ENCODE assay signal across 8 mouse cellular contexts in the genomic region with DNA sequence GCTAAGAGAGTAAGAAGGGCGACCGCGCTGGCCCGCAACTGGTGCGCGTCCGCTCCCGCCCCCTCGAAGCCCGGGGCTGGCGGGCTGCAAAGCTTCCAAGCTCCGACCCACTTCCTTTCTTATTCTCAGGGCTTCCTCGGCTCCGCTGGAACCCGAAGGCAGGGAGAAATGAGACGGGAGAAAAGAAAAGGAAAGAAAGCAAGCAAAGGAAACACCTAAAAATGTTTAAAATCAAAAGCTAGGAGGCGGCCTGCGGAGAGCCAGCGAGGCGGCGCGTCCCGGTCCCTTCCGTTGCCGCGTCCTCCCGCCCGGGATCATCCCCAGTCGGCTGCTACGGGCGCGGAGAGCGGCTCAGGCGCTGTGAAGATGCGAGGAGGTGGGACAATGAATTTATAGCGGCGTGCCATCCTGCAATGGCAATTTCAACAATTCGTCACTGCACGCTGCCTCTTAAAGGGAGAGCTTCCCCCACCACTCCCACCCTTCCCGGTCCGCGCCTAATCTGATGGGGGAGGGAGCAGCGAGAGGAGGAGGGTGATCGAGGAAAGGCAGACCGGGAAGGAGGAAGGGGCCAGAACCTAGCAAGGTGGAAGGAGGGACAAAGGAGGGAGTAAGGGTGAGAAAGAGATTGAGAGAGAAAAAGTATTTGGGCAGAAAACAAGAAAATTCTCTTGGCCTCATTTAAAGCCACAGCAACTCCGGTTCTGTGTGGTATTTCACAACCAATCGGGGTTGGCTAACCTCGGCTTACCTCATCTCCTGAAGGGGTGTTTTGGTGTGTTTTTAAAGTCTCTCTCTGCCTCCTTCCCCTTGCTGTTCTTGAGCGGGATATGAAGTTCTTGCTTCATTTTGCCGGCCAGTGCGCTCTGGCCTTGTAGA. TPM values are rescaled to one million over a fixed set of nuclear protein-coding genes. Genes with fewer than 3 reads are reported as not detected.
A peak's percentile ranks its signal among the peaks of the same experiment; 100 is the strongest.
DNase-seq lines count a peak whose midpoint lies in the region; ATAC-seq and TF ChIP-seq lines count a peak whose summit lies in the region.

No protein-coding gene starts in this region.

- H3K79me2 ChIP-seq in heart, adult 2 months (replicated peaks; ENCODE audit: control insufficient read depth, insufficient read depth, low read length), result no peaks in the 10 kb centered on the region

- no peaks in the 10 kb centered on the region for H3K36me3 ChIP-seq in embryonic facial prominence, embryonic 10.5 days (replicated peaks)
- H3K36me3 ChIP-seq in heart, adult 2 months (ENCODE audit: control insufficient read depth, insufficient read depth, low read length), result no peaks in the 10 kb centered on the region
- H3K36me3 ChIP-seq in liver, embryonic 13.5 days, result no peaks in the 10 kb centered on the region
- no peaks in the 10 kb centered on the region for H3K36me3 ChIP-seq in neural tube, embryonic 11.5 days (ENCODE audit: control insufficient read depth, insufficient read depth, low read length)

- no peaks in the 10 kb centered on the region for H3K9me3 ChIP-seq in embryonic facial prominence, embryonic 10.5 days
- H3K9me3 ChIP-seq in liver, embryonic 13.5 days (replicated peaks), result no peaks in the 10 kb centered on the region
- no peaks in the 10 kb centered on the region for H3K9me3 ChIP-seq in neural tube, embryonic 11.5 days (ENCODE audit: control insufficient read depth, low read length)

- peak; percentile 59 to 63 for DNase-seq in cerebellum, postnatal 10 days
- no peak for DNase-seq in cerebellum, adult 11 months
- DNase-seq in embryonic facial prominence, embryonic 10.5 days (ENCODE audit: low spot score), result peak; percentile 67
- DNase-seq in heart, adult 2 months, result peak; percentile 79 to 81
- DNase-seq in kidney, adult 18-20 months, result peak; percentile 58
- no peak for DNase-seq in liver, embryonic 13.5 days
- DNase-seq in neural tube, embryonic 11.5 days (ENCODE audit: low spot score), result peak; percentile 66
- peak; percentile 10 for DNase-seq in urinary bladder, postnatal 10 days (ENCODE audit: low spot score)

- intact Hi-C loops in heart, adult 2 months (cut with DNase I), result loop anchor here (5.0 kb wide), 3 partner anchors 66 to 516 kb away; no protein-coding TSS in a partner anchor

- peak overlapping the region; percentile 75 for H3K27ac ChIP-seq in embryonic facial prominence, embryonic 10.5 days (replicated peaks)
- peak overlapping the region; percentile 83 for H3K27ac ChIP-seq in heart, adult 2 months
- H3K27ac ChIP-seq in liver, embryonic 13.5 days, result no peak overlapping the region
- H3K27ac ChIP-seq in neural tube, embryonic 11.5 days (ENCODE audit: low read depth, low read length), result no peak overlapping the region

- peak overlapping the region; percentile 62 for H3K4me2 ChIP-seq in liver, embryonic 13.5 days
- peak overlapping the region; percentile 93 for H3K4me2 ChIP-seq in neural tube, embryonic 11.5 days (ENCODE audit: low read depth)

- H3K4me1 ChIP-seq in embryonic facial prominence, embryonic 10.5 days, result peaks cover 19% of the 10 kb centered on the region
- peaks cover 2% of the 10 kb centered on the region; the same call in 1 of the 2 replicates for H3K4me1 ChIP-seq in heart, adult 2 months (ENCODE audit: control insufficient read depth, insufficient read depth, low read length)
- H3K4me1 ChIP-seq in liver, embryonic 13.5 days (replicated peaks), result no peaks in the 10 kb centered on the region
- H3K4me1 ChIP-seq in neural tube, embryonic 11.5 days (ENCODE audit: control insufficient read depth, insufficient read depth, low read length), result peaks cover 6% of the 10 kb centered on the region; the same call in 1 of the 2 replicates

- WGBS in embryonic facial prominence, embryonic 10.5 days, result under 1% methylated on average over 51 of the region's 51 CpGs
- 2% methylated on average over 51 of the region's 51 CpGs for WGBS in heart, adult 2 months
- WGBS in liver, embryonic 13.5 days (ENCODE audit: insufficient replicate concordance), result 1% methylated on average over 51 of the region's 51 CpGs
- 1% methylated on average over 51 of the region's 51 CpGs for whole genome bisulfite sequencing in neural tube, embryonic 11.5 days

- TF ChIP-seq CTCF in heart, adult 2 months (IDR thresholded peaks at IDR 0.05), result peak; percentile 18; the same call in 1 of the 2 replicates

- 0 out of 2 replicates have a peak, but pooled peaks have one; percentile 10 for TF ChIP-seq EP300 in heart, adult 2 months (IDR thresholded peaks at IDR 0.05; ENCODE audit: insufficient read depth, low read depth, low read length)

- H3K27me3 ChIP-seq in embryonic facial prominence, embryonic 10.5 days (replicated peaks; ENCODE audit: low read depth, poor library complexity, severe bottlenecking), result peaks cover 61% of the 10 kb centered on the region
- H3K27me3 ChIP-seq in heart, adult 2 months (ENCODE audit: control insufficient read depth, insufficient read depth, low read length), result no peaks in the 10 kb centered on the region
- peaks cover 40% of the 10 kb centered on the region for H3K27me3 ChIP-seq in liver, embryonic 13.5 days
- H3K27me3 ChIP-seq in neural tube, embryonic 11.5 days (ENCODE audit: control insufficient read depth, insufficient read depth, low read length), result peaks cover 10% of the 10 kb centered on the region; the same call in 1 of the 2 replicates

- H3K4me3 ChIP-seq in embryonic facial prominence, embryonic 10.5 days, result peak overlapping the region; percentile 69
- peak overlapping the region; percentile 62 for H3K4me3 ChIP-seq in heart, adult 2 months
- peak overlapping the region; percentile 50 for H3K4me3 ChIP-seq in liver, embryonic 13.5 days (replicated peaks)
- peak overlapping the region; percentile 46 for H3K4me3 ChIP-seq in neural tube, embryonic 11.5 days (ENCODE audit: low read depth, low read length)

- TF ChIP-seq POLR2A in heart, adult 2 months (IDR thresholded peaks at IDR 0.05; ENCODE audit: insufficient read depth, low read depth, low read length), result peak; percentile 78

- peak overlapping the region; percentile 74 for H3K9ac ChIP-seq in heart, adult 2 months (ENCODE audit: low read depth, low read length)
- H3K9ac ChIP-seq in liver, embryonic 13.5 days, result 0 out of 2 replicates have a peak overlapping the region, but pooled peaks have one; percentile 22
- H3K9ac ChIP-seq in neural tube, embryonic 11.5 days (ENCODE audit: low read length), result peak overlapping the region; percentile 29

- no peak for ATAC-seq in liver, embryonic 13.5 days (ENCODE audit: low read depth)
- ATAC-seq in neural tube, embryonic 11.5 days (ENCODE audit: insufficient read depth, low FRiP score, low TSS enrichment), result peak; percentile 67

RNA-seq across cellular contexts. Expression of gene Adamts5, which starts 0.7 kb away (rescaled TPM):
- 0.73 and 1.1 TPM in 2 replicates for polyA plus RNA-seq in embryonic facial prominence, embryonic 10.5 days (2016; fragmentation: Nextera tagmentation; extraction: Ambion mirVana)
- 1 to 10 TPM; 7.4 to 7.5 TPM for total RNA-seq in heart, adult 2 months (2021)
- 3.6 and 4.8 TPM in 2 replicates for polyA plus RNA-seq in heart, adult 2 months (2012; rRNA removed)
- polyA plus RNA-seq in liver, embryonic 13.5 days (2015; fragmentation: Nextera tagmentation; extraction: Ambion mirVana), result 0.44 and 0.50 TPM in 2 replicates
- 1.8 and 2.1 TPM in 2 replicates for polyA plus RNA-seq in neural tube, embryonic 11.5 days (2014; fragmentation: Nextera tagmentation; extraction: Ambion mirVana)

Comparison
In these comparisons a context has a peak if more than half of its experiments do, and no peak if none do; other contexts are left out.
1. DNase-seq: peak in cerebellum, postnatal 10 days (2 of 2), embryonic facial prominence, embryonic 10.5 days (single experiment), heart, adult 2 months (2 of 2), kidney, adult 18-20 months (single experiment), neural tube, embryonic 11.5 days (single experiment) and urinary bladder, postnatal 10 days (single experiment); none in cerebellum, adult 11 months (single experiment) and liver, embryonic 13.5 days (single experiment).
2. H3K27ac ChIP-seq: peak in embryonic facial prominence, embryonic 10.5 days (single experiment) and heart, adult 2 months (single experiment); none in liver, embryonic 13.5 days (single experiment) and neural tube, embryonic 11.5 days (single experiment).
3. H3K9ac ChIP-seq: peak in every context shown above with its lines; median percentile 74 in heart, adult 2 months; 29 in neural tube, embryonic 11.5 days; 22 in liver, embryonic 13.5 days.
4. Peak in every context shown above with its lines, with median percentiles within 50 percentile points of each other: H3K4me3 ChIP-seq.